Mouse (Mus musculus) T-helper 1 cell (primary cell): ENCODE measurements around the gene Nenf.

Experiments
- in situ Hi-C: fragments of 300-600 bp; cut with MboI, MseI; formaldehyde crosslinking; loops from one replicate; pipeline ENCODE4 v1.15.1; 2025; ENCODE audit warnings: high pct_unique_total_duplicates

Gene Nenf

GRCm38 (mm10) chr1:191283110-191284040 is 34.6 kb downstream of the Nenf start:
- in situ Hi-C loops: loop anchor here (5.0 kb wide), 1 partner anchor 191 kb away; no protein-coding TSS in a partner anchor

GRCm38 (mm10) chr1:191282319-191282718 is 35.7 kb downstream of the Nenf start:
- in situ Hi-C loops: loop anchor here (5.0 kb wide), 1 partner anchor 190 kb away; no protein-coding TSS in a partner anchor

- in situ Hi-C loops: loop anchor here (5.0 kb wide), 1 partner anchor 189 kb away; no protein-coding TSS in a partner anchor
Observed at GRCm38 (mm10) chr1:191281171-191281570, 36.8 kb downstream of the Nenf start.

DNA sequence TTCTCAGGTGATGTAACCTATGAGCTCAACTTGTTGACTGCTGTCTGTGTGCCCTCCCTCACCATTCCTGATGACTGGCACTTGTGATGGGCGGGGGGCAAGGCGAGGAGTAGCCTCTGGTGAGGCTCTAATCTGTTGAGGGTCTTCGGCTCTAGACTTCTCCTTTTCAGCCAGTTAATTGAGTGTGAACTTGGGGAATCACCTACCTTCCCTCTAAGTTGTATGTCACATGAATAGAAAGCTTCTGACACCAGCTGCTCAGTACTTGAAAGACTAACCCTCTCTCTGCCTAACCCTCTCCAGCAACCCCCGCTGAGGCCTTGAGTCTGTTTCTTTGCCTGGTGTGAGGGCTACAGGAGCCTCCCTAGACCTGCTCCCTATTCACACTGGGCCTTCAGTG is 39.7 kb downstream of the Nenf start:
- in situ Hi-C loops: no loop called here

GRCm38 (mm10) chr1:191277549-191278059 is 40.4 kb downstream of the Nenf start:
- in situ Hi-C loops: no loop called here

GRCm38 (mm10) chr1:191276181-191276580 is 41.8 kb downstream of the Nenf start:
- in situ Hi-C loops: no loop called here

DNA sequence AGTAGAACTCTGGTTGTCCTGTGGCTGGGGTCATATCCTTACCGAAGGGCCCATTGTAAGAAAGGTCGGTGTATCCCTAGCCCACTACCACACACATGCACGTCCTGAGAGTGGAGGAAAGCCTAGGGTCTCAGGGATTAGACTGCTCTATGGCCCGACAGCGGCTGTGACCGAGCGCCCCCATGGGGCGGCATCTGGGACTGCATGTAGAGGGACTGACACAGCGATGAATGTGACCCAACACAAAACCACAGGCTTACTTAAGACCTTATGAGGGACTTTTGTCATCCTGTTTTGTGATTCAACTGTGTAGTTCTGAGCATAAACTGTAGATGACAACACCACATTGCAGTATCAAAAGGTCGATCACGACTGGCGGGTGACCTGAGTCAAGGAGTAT is 42.5 kb downstream of the Nenf start:
- in situ Hi-C loops: no loop called here

DNA sequence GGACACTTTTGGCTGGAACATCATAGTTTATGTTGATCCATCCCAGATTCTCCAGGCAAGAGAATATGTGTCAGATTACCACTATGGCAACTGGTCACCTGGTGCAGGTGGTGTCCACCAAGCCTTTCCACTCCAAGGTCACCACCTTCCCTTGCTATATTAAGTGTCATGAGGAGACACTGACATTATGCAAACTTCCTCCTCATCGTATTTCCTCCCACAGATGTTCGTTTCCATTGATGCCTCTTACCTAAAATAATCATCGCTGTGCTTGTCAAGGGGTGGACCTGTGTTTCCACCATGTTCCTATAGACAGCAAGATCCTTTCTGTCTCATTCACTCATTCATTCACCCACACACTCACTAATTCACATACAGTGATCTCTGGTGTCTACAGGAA is 45.3 kb downstream of the Nenf start:
- in situ Hi-C loops: no loop called here

DNA sequence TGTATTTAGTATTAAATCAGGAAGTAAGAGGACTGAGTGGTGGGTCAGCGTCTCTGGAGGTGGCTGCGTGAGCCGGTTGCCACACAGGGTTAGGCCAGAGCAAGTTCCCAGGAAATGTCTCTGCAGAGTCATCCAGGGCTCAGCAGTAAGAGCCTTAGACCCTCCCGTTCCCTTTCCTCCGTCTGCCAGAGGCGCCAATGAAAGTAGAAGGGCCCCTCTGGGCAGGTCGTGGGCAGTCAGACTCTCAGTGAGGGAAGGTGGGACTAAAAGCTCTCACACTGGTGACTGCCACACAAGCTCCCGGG is 48.4 kb downstream of the Nenf start:
- in situ Hi-C loops: no loop called here

- in situ Hi-C loops: no loop called here
Observed at GRCm38 (mm10) chr1:191268797-191269647, 49.0 kb downstream of the Nenf start.

- in situ Hi-C loops: no loop called here
Observed at GRCm38 (mm10) chr1:191267856-191268255, 50.1 kb downstream of the Nenf start.

GRCm38 (mm10) chr1:191267162-191267561 is 50.8 kb downstream of the Nenf start:
- in situ Hi-C loops: no loop called here

DNA sequence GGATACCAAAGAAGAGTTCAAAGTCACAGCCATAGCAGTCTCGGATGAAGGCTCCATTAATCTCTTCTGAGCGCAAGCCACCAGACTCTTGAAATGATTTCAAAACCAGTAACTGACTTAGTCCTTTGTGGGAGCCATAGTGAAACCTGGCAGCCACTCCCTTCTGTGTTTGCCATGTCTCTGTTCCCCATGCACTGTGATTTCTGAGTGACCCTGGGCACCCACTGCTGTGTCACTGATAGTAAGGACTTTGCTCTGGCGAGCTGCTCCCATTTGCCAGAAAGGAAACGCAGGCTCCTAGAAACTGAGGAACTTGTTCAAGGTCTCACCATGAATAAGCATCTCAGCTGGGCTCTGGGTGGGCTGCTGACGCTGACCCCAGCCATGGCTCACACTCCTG is 54.5 kb downstream of the Nenf start:
- in situ Hi-C loops: no loop called here

- in situ Hi-C loops: no loop called here
Observed at GRCm38 (mm10) chr1:191261861-191262260, 56.1 kb downstream of the Nenf start.

DNA sequence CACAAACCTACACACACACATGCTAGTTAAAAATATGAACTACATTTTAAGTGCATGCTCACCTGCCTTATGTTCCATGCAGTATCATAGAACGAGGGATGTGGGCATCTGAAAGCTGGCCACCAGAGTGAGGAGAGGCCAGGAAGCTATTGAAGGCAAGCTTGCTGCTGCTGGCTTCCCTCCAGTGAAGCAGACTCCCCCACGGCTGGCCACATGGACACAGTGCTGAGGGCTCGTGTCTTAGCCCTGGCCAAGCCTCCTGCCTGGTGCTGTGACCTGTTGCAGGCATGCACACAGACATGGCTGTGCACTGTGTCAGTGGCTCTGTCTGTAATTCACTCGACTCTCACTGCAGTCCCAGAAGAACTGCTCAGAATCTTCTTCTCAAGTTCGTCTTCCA is 58.3 kb downstream of the Nenf start:
- in situ Hi-C loops: no loop called here

- in situ Hi-C loops: no loop called here
Observed at GRCm38 (mm10) chr1:191259121-191259520, 58.9 kb downstream of the Nenf start.

DNA sequence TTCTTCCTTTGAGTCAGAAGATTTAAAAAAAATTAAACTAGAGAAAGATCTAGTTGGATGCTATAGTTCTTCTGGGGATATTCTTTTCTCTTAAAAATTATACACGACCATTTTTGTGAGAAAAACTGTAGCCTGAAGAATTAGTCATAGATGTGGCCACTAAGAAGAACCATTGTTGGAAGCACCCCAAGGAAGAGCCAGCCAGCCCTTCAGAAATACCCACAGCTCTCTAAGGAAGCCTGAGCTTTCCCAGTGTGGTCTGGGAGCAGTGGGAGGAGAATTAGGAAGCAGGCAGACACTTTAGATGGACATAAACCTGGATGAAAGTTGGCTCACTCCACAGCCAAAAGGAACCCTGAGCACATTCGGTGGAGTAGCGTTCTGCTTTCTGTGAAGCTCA is 59.5 kb downstream of the Nenf start:
- in situ Hi-C loops: no loop called here

GRCm38 (mm10) chr1:191257981-191258380 is 60.0 kb downstream of the Nenf start:
- in situ Hi-C loops: no loop called here

DNA sequence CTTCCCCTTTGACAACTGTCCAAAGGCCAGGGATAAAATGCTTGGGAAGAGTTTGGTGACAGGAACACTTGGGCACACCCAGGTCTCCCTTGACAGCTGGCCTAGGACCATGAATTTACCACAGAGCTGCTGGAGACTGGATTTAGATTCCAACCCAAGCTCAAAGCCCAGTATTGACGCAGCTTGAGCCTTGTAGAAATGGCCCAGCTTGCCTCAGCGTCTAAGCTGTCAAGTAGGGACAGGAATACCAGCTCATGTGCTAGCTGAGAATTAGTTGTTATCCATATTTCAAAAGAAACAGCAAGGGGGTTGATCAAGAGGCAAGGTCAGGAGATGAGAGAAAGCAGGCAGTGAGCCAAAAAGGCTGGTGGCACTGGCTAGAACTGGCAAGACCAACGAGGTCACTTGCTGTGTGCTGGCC is 60.6 kb downstream of the Nenf start:
- in situ Hi-C loops: no loop called here
